Mouse (Mus musculus) left cerebral cortex, postnatal 36 days (tissue): Measurements from ENCODE around the gene Eif4e. TPM values are rescaled to one million over a fixed set of nuclear protein-coding genes. Genes with fewer than 3 reads are reported as not detected.
"Not testable (repeated sequence)": the region's sequence is repeated elsewhere in the genome, so short reads cannot be mapped to it uniquely, and the experiment has no call there.

Experiments used
- DNase-seq, 2 experiments: peaks; one replicate each; pipeline ENCODE4 v3.0.0; 2021 to 2022; ENCODE audit warnings: low spot score in 2 of 2, mixed read lengths in 1 of 2
- intact Hi-C: fragments of 180-260 bp; cut with DNase I; formaldehyde crosslinking; loops from one replicate; pipeline ENCODE4 v1.15.1; 2025
- microRNA-seq: library from miRNA; unstranded; fragments of <30 nt; microRNA quantifications from one replicate; pipeline ENCODE4 v1.2.0, GENCODE M21; 2022
- total RNA-seq, 2 experiments: library from RNA; stranded (reverse); gene quantifications; 2 replicates each; pipeline ENCODE4 v1.2.3; 2021

Gene Eif4e
- total RNA-seq, 2 experiments from 2014 or later = 175 to 183 TPM

- DNase-seq = not testable (repeated sequence)
These were observed 29.3 kb downstream of the Eif4e start for GRCm38 (mm10) chr3:138555279-138555678.

DNA sequence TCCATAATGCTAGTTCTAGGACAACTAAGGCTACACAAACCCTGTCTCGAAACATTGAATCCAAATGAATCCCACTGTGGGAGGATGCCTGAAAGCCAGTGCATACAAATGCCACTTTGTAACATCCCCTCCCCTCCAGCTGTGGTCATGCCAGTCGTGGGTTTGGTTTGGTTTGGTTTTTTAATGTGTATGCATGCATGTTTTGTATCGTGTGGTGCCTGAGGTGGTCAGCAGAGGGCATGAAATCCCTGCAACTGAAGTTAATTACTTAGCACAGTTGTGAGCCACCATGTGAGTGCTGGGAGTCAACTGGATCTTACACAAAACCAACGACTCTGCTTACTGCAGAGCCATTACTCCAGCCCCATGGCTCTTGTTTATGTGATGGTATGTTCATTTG is 32.5 kb downstream of the Eif4e start:
- intact Hi-C loops = no loop called here
- no peak for DNase-seq

More at GRCm38 (mm10) chr3:138555279-138555678, 29.3 kb downstream of the Eif4e start:
- intact Hi-C loops = not testable (repeated sequence)

- DNase-seq = no peak
- intact Hi-C loops = no loop called here
These were observed 34.3 kb downstream of the Eif4e start for GRCm38 (mm10) chr3:138560242-138560641.

GRCm38 (mm10) chr3:138560886-138561285 is 34.9 kb downstream of the Eif4e start:
- intact Hi-C loops = no loop called here

DNA sequence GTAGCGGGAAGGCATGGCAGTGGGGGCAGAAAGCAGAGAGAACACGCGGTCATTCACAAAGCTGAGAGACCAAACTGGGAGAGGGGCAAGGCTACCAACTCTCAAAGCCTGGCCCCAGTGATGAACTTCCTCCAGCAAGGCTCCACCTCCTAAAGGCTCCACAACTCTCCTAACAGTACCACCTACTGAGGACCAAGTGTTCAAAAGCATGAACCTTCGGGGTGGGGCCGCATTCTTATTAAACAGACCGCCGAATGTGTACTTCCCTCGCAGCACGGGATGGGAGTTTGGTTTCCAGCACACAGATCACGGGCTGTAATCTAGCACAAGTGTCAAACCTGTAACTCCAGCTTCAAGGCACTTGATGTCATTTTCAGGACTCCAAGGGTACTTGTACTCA is 52.9 kb downstream of the Eif4e start:
- DNase-seq = no peak
- intact Hi-C loops = no loop called here

More at GRCm38 (mm10) chr3:138560886-138561285, 34.9 kb downstream of the Eif4e start:
- DNase-seq = no peak

DNA sequence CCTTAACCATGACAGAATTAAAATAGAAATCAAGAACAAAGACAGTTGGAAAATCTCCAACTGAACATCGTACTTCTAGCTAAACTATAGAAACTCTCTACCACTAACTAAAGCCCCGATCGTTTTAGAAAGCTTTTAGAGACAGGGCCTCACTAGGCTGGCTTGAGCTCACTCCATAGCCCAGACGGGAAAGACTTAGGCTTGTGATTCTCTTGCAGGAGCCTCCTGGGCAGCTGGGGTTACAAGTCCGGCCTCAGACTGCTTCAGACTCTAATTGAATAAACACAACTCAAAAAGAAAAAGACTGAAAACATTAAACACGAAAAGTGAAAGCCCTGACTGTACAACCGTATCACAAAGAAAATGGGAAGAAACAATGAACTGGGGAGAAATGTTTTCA is 60.2 kb downstream of the Eif4e start:
- DNase-seq = no peak
- intact Hi-C loops = no loop called here

DNA sequence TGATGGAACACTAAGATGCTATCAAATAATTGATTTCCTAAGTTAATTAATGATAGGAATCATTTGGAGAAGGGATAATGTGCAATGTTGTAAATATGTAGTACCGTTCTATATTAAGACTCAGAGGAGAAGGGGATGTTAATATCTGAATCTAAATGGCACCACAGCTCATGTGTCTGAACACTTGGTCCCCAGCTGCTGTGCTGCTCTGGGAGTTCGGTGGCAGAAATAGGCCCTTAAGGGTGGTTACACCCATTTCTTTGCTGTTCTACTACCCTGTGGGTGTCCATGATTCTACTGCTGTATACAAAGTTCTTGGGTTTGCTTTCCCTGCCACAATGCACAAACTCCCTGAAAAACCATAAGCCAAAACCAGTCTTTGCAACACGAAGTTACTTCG is 61.2 kb downstream of the Eif4e start:
- intact Hi-C loops = no loop called here
- DNase-seq = no peak

- DNase-seq = no peak
- intact Hi-C loops = no loop called here
These were observed 62.0 kb downstream of the Eif4e start for GRCm38 (mm10) chr3:138588001-138588400.

- DNase-seq = no peak
- intact Hi-C loops = no loop called here
These were observed 65.0 kb downstream of the Eif4e start for GRCm38 (mm10) chr3:138591002-138591401.

GRCm38 (mm10) chr3:138591806-138592365 is 65.9 kb downstream of the Eif4e start:
- intact Hi-C loops = no loop called here
- no peak for DNase-seq

DNA sequence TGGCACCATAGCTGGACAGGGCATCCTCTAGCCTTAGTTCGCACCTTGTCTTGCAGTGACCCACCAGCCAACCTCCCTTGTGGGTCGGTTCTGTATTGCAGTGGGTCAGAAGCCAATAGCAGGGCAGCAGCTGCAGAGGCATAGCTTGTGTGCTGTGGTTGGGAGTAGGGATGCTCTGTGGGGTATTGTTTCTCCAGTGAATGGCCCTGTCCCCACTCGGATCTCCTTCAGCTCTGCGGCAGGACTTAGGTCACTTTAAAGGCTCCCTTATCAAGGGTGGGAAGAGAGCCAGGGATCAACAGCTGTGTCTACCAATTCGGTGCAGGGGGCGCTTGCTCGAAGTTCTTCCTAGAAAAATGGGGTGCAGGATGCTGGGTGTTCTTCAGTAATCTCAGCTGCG is 67.2 kb downstream of the Eif4e start:
- DNase-seq = no peak

GRCm38 (mm10) chr3:138593911-138594310 is 67.9 kb downstream of the Eif4e start:
- intact Hi-C loops = no loop called here
- no peak for DNase-seq

More for the DNA sequence above, 67.2 kb downstream of the Eif4e start:
- intact Hi-C loops = no loop called here

- DNase-seq = no peak
- intact Hi-C loops = no loop called here
These were observed 75.1 kb downstream of the Eif4e start for GRCm38 (mm10) chr3:138601076-138601475.

DNA sequence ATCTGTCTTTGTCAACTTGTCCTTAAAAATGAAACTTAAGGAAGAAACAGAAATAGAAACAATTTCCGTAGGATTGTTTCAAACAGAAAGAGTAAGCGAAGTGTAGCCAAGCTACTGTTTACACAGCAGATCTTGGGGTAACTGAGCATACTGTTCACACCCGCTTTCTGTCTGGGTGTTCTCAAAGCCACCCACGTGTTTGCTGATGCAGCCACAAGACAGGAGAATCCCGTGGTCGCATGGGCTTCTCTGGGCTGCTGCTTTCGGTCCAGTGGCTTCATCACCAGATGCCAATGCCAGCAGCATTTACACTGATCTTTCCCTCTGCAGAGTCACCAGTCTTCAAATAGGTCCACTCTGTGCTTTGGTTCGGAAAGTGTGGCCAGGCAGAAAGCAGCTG is 79.2 kb downstream of the Eif4e start:
- DNase-seq = no peak
- intact Hi-C loops = no loop called here

DNA sequence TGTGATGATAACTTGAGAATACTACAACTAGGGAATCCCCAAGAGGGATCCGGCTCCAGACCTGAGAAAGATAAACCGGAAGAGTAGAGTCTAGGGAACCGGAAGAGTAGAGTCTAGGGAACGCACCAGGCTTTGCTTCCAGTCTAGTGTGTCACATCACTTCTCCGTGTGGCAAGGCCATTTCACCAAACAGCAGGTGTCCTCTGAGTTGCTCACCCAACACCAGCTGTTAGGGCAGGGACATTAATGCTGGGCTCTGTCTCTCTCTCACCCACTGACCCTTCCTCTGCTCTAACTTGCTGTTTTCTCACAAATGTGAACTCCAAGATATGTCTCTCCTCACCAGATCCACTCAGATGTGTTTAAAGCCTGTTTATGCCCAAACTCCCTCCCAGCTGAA is 82.7 kb downstream of the Eif4e start:
- no peak for DNase-seq
- intact Hi-C loops = no loop called here

Small RNAs within 50 kb of the gene (microRNA-seq; reads per million reads assigned to microRNA genes)
- not detected for gene Mir1956

Other genes with a start within 250 kb of the Eif4e start
- not detected for gene Adh6a, start 212.9 kb upstream of the Eif4e start, total RNA-seq
- gene Adh6b, start 184.4 kb upstream of the Eif4e start, total RNA-seq = not detected
- not detected for gene Adh4, start 110.7 kb upstream of the Eif4e start, total RNA-seq
- gene Adh5, start 83.1 kb upstream of the Eif4e start, total RNA-seq = 10 to 100 TPM; 60.8 to 64.3 TPM
- 10 to 100 TPM; 38.1 to 39.7 TPM for gene Metap1, start 36.7 kb upstream of the Eif4e start, total RNA-seq
- gene Tspan5, start 216.0 kb downstream of the Eif4e start, total RNA-seq = 100 to 1,000 TPM; 247 to 286 TPM